Mouse (Mus musculus) midbrain, embryonic 15.5 days (tissue): ENCODE data around the gene Cygb. TPM values are rescaled to one million over a fixed set of nuclear protein-coding genes. Genes with fewer than 3 reads are reported as not detected.
"Not testable (repeated sequence)": the region's sequence is repeated elsewhere in the genome, so short reads cannot be mapped to it uniquely, and the experiment has no call there.

Source experiments
- ATAC-seq: fragments of 200-750 bp; cut with Nextera tagmentation; replicated peaks from 2 replicates; pipeline ENCODE4 v1.8.0; 2017; ENCODE audit warnings: moderate TSS enrichment
- H3K27ac ChIP-seq: fragments of 300-500 bp; sonication (generic); 2 replicates; pipeline ENCODE4 v1.5.1; 2015; ENCODE audit warnings: mild to moderate bottlenecking, inconsistent platforms
- H3K27me3 ChIP-seq: fragments of 300-500 bp; sonication (generic); replicated peaks from 2 replicates; pipeline ENCODE4 v1.6.1; 2015; ENCODE audit warnings: inconsistent platforms
- H3K36me3 ChIP-seq: fragments of 300-500 bp; sonication (generic); replicated peaks from 2 replicates; pipeline ENCODE4 v1.6.1; 2015; ENCODE audit warnings: inconsistent platforms
- H3K4me1 ChIP-seq: fragments of 300-500 bp; sonication (generic); 2 replicates; pipeline ENCODE4 v1.6.1; 2015; ENCODE audit warnings: inconsistent platforms
- H3K4me2 ChIP-seq: fragments of 300-500 bp; sonication (generic); 2 replicates; pipeline ENCODE4 v1.6.1; 2015; ENCODE audit warnings: inconsistent platforms, mild to moderate bottlenecking, moderate library complexity
- H3K4me3 ChIP-seq: fragments of 300-500 bp; sonication (generic); 2 replicates; pipeline ENCODE4 v1.5.1; 2015; ENCODE audit warnings: mild to moderate bottlenecking, inconsistent platforms
- H3K9ac ChIP-seq: fragments of 300-500 bp; sonication (generic); 2 replicates; pipeline ENCODE4 v1.6.1; 2015; ENCODE audit warnings: mild to moderate bottlenecking, inconsistent platforms
- H3K9me3 ChIP-seq: fragments of 300-500 bp; sonication (generic); 2 replicates; pipeline ENCODE4 v1.6.1; 2016; ENCODE audit warnings: inconsistent platforms
- WGBS: fragments of 180-500 bp; shearing (Covaris S2); methylation state at CpG from one replicate; pipeline ENCODE4 v1.1.7; 2015; ENCODE audit warnings: mixed read lengths; 5-methylcytosine and 5-hydroxymethylcytosine counted together
- polyA plus RNA-seq: library from polyadenylated mRNA; unstranded; fragments of >200 nt; fragmentation: Nextera tagmentation; extraction: Ambion mirVana; gene quantifications from 2 replicates; pipeline ENCODE4 v1.2.1, GENCODE M21; 2015

Gene Cygb
- polyA plus RNA-seq, 1 experiment from 2014 or later: 23.3 TPM

DNA sequence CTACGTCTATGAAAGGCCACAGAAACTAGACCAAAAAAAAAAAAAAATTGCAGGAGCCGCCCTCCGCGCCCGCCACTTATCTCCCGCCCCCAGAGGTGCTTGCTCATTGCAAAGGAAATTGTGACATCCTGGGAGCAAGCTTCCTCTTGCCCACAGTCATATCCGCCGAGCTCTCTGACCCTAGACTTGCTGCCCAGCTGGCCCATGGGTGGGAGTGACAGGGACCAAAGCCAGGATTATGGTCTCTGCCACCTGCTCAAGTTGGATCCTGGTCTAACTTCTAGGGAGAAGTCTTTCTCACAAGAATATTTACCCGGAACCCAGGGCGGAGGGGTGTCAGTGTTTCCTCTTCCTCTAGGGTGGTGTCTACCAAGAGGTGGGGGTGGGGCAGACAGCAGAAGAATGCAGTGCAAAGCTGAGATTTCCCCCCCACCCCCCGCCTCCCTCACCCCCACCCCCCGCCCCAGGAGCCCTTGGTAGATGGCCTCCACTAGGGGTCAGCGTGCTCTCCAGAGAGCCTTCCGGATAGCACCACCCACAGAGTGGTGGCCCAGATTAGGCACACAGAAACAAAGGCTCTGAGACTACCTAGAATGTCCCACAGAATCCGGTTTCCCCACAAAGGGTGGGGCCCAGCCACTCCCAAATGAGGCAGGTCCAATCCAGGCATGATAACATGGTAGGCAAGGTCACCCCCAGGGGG lies 38.2 kb downstream of the Cygb start:
- no peak overlapping the region for H3K9ac ChIP-seq
- H3K36me3 ChIP-seq: no peaks in the 10 kb centered on the region
- H3K4me1 ChIP-seq: no peaks in the 10 kb centered on the region; the same call in 1 of the 2 replicates
- no peaks in the 10 kb centered on the region for H3K27me3 ChIP-seq
- no peaks in the 10 kb centered on the region for H3K9me3 ChIP-seq
- no peak overlapping the region for H3K4me3 ChIP-seq
- H3K4me2 ChIP-seq: no peak overlapping the region
- H3K27ac ChIP-seq: no peak overlapping the region
- WGBS: 55% methylated on average over 15 of the region's 15 CpGs
- no peak for ATAC-seq

DNA sequence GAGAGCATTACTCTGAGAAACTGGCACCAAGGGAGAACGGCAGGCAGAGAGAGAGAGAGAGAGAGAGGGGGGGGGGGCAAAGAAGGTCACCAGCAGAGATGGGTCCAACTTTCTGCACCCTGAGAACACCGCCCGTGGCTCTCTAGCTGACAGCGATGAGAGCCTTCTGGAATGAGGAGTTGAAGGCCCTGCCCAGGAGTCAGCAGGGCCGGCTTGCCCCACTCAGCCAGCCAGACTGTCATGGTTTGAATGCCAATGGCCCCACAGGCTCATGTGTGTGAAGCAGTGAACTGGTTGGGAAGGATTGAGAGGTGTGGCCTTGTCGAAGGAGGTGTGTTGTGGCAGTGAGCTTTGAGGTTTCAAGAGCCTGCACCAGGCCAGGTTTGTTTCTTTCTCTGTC lies 40.9 kb downstream of the Cygb start:
- Histone ChIP-seq H3K27ac (no peak overlapping the region), H3K4me3 (no peak overlapping the region), H3K4me2 (no peak overlapping the region), H3K9ac (no peak overlapping the region), H3K9me3 (no peaks in the 10 kb centered on the region), H3K36me3 (no peaks in the 10 kb centered on the region), H3K27me3 (no peaks in the 10 kb centered on the region), H3K4me1 (no peaks in the 10 kb centered on the region)
- 92% methylated on average over 6 of the region's 6 CpGs for WGBS
- ATAC-seq: no peak

DNA sequence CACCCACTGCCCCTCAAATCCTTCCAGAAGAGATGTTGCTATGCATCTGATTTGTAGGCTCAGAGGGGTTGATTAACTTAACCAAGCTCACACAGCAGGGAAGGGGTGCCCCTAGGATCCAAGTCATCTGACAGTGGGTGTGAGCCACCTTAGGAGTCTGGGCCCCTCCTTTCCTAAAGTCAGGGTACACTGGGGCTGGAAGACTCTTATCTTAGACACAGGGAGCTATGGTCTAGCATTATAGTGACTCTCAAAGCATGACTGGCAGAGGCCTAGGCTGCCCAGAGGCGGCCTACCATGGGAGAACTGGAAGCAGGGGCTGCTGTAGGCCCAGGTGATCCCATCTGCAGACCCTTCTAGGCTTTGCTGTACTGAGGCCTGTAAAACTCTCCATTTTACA lies 41.6 kb downstream of the Cygb start:
- H3K27ac ChIP-seq: no peak overlapping the region

DNA sequence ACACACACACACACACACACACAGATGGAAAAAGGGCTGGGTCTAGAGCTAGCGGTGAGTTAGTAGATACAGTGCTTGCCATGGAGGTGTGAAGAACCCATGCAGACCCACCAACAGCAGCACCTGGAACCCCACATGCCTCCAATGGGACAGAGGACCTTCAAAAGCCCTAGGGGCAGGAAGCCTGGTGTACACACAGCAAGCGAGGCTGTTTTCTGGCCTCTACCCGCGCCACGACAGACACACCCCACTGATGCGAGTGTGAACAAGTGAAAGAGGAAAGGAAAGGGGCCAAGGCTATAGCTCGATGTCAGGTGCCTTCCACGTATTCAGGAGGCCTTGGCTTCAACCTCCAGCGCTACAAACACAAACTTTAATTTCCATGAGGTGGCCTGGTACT lies 42.2 kb downstream of the Cygb start:
- Histone ChIP-seq H3K9me3 (no peaks in the 10 kb centered on the region), H3K9ac (no peak overlapping the region), H3K36me3 (no peaks in the 10 kb centered on the region), H3K27ac (no peak overlapping the region), H3K4me3 (no peak overlapping the region), H3K27me3 (no peaks in the 10 kb centered on the region), H3K4me1 (no peaks in the 10 kb centered on the region), H3K4me2 (no peak overlapping the region)
- 93% methylated on average over 9 of the region's 9 CpGs for WGBS
- no peak for ATAC-seq

More for the DNA sequence above, 41.6 kb downstream of the Cygb start:
- WGBS: 86% methylated on average over 1 of the region's 1 CpGs
- Histone ChIP-seq H3K4me1 (no peaks in the 10 kb centered on the region), H3K27me3 (no peaks in the 10 kb centered on the region), H3K36me3 (no peaks in the 10 kb centered on the region), H3K4me2 (no peak overlapping the region), H3K9ac (no peak overlapping the region), H3K9me3 (no peaks in the 10 kb centered on the region), H3K4me3 (no peak overlapping the region)
- ATAC-seq: no peak

DNA sequence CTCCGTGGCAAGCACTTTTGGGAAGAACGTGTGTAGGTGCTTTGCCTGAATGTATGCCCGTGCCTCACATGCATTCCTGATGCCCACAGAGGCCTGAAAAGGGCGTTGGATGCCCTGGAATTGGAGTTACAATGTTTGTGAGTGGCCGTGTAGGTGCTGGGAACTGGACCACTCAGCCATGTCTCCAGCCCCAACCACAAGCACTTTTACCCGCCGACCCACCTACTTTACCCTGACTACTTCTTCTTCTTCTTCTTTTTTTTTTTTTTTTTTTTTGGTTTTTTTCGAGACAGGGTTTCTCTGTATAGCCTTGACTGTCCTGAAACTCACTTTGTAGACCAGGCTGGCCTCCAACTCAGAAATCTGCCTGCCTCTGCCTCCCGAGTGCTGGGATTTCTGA lies 42.9 kb downstream of the Cygb start:
- not testable (repeated sequence) for H3K4me3 ChIP-seq, H3K36me3 ChIP-seq, H3K27me3 ChIP-seq, H3K27ac ChIP-seq, H3K4me1 ChIP-seq, H3K9me3 ChIP-seq, H3K4me2 ChIP-seq, H3K9ac ChIP-seq, ATAC-seq
- 91% methylated on average over 9 of the region's 9 CpGs for whole genome bisulfite sequencing

DNA sequence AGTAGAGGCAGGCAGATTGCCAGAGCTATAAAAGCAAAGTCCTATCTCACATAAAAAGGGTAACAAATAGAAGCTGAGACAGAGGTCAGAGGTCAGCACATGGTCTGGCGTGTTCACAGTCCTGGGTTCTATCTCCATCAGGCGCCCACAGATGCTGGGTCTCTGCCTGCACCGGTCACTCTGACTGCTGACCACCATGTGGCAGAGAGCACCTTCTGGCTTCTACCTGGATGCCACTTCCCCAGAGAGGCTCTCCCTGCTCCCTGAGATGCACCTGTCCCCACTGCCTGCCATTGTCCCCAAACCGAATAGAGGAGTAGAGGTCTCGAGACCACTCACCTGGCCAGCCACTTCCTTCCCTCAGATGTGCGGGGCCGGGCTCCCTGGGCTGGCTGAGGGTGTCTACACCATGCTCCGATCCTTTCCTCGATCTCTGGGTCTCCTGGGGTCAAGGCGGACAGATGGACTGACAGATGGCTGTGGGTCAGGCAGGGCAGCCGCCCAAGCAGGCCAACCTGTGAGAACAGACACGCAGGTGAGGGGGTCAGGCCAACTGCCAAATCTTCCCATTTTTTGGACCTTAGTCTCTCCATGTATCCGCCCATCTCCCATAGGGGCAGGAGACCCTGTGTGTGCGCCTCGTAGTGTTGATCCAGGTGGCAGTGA lies 44.0 kb downstream of the Cygb start:
- H3K4me1 ChIP-seq: no peaks in the 10 kb centered on the region
- 87% methylated on average over 15 of the region's 15 CpGs for WGBS
- no peaks in the 10 kb centered on the region for H3K27me3 ChIP-seq
- no peak overlapping the region for H3K4me2 ChIP-seq
- no peaks in the 10 kb centered on the region for H3K9me3 ChIP-seq
- H3K36me3 ChIP-seq: no peaks in the 10 kb centered on the region
- no peak for ATAC-seq
- H3K4me3 ChIP-seq: no peak overlapping the region
- no peak overlapping the region for H3K9ac ChIP-seq
- H3K27ac ChIP-seq: no peak overlapping the region

DNA sequence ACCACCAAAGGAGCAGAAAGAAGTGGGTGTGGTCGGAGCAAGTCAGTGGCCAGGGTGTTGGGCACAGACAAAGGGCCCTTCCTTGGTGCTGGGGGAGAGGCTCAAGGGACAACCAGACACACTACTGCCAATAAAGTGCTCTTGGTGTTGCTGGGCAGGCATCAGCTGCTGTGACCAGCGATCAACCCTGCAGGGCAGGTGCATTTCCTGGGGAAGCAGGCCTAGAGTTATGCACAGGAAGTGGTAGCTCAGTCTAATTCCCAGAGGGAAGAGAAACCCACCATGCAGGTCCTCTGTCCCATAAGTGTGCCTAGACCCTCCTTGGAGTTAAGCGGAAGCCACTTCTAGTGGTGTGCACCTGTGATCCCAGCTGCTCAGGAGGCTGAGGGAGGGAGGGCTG lies 46.4 kb downstream of the Cygb start:
- no peaks in the 10 kb centered on the region for H3K27me3 ChIP-seq
- 94% methylated on average over 3 of the region's 3 CpGs for WGBS
- no peak overlapping the region for H3K9ac ChIP-seq
- no peaks in the 10 kb centered on the region for H3K4me1 ChIP-seq
- no peaks in the 10 kb centered on the region for H3K36me3 ChIP-seq
- no peak for ATAC-seq
- no peak overlapping the region for H3K4me2 ChIP-seq
- H3K9me3 ChIP-seq: no peaks in the 10 kb centered on the region
- no peak overlapping the region for H3K27ac ChIP-seq
- no peak overlapping the region for H3K4me3 ChIP-seq

DNA sequence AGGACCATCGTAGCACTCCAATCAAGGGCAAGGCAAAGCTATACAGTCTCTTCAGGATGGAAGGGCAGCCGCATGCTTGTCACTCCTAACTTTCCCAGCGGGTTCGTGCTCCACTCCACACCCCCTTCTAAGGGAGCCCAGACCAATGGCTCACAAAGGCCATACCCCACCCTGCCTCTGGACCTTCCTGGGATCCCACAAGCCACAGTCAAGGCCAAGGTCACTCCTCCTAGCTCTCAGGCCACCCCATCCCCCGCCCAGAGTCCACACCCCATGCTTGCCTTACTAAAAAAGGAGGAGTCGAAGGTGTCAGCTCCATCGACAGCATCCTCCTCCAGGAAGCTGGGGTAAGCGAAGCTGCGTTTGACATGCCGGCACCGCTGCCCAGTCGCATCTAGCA lies 50.0 kb downstream of the Cygb start:
- no peak overlapping the region for H3K27ac ChIP-seq
- no peak overlapping the region for H3K9ac ChIP-seq
- no peaks in the 10 kb centered on the region for H3K27me3 ChIP-seq
- no peaks in the 10 kb centered on the region for H3K9me3 ChIP-seq
- H3K4me2 ChIP-seq: no peak overlapping the region
- H3K4me1 ChIP-seq: no peaks in the 10 kb centered on the region
- ATAC-seq: no peak
- no peaks in the 10 kb centered on the region for H3K36me3 ChIP-seq
- no peak overlapping the region for H3K4me3 ChIP-seq
- WGBS: 90% methylated on average over 12 of the region's 12 CpGs

DNA sequence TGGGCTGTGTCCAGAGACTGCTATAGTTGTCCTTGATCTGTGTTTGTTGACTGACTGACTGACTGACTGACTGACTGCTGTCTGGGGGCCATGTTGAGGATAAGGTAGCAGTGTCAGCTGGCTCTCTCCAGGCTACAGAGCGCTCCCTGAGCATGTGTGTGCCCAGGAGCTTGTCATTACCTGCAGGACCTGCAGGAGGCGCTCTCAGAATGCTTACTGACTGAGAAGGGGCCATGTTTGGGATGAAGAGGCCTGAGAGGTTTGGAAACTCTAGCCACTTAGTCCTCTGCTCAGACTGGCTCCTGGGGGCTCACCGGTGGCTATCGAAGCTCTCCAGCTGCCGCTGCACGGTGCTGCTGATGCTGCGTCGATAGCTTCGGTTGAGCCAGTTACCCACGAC lies 50.8 kb downstream of the Cygb start:
- H3K36me3 ChIP-seq: no peaks in the 10 kb centered on the region
- no peaks in the 10 kb centered on the region for H3K9me3 ChIP-seq
- no peak overlapping the region for H3K27ac ChIP-seq
- H3K4me2 ChIP-seq: no peak overlapping the region
- no peak overlapping the region for H3K4me3 ChIP-seq
- ATAC-seq: no peak
- WGBS: 92% methylated on average over 10 of the region's 10 CpGs
- H3K27me3 ChIP-seq: no peaks in the 10 kb centered on the region
- H3K9ac ChIP-seq: no peak overlapping the region
- H3K4me1 ChIP-seq: no peaks in the 10 kb centered on the region

DNA sequence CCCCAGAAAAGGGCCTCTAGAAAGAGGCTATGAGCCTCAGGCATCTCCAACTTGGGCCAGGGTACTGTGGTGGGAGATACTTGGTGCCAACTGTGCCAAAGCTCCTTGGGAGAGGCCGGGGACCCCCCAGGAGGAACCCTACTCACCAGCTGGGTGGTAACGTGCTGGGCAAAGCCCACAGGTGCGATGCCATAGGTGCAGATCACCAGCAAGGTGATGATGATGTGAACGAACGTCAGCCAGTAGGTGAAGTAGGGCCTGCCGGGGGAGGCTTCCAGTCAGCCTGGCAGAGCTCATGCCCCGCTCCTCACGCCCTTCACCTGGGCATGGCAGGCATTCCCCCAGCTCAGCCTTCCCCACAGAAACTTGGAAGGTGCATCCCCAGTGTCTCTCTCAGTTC lies 52.1 kb downstream of the Cygb start:
- Histone ChIP-seq H3K9me3 (no peaks in the 10 kb centered on the region), H3K27me3 (no peaks in the 10 kb centered on the region), H3K36me3 (no peaks in the 10 kb centered on the region), H3K4me1 (no peaks in the 10 kb centered on the region), H3K4me2 (no peak overlapping the region), H3K9ac (no peak overlapping the region), H3K4me3 (no peak overlapping the region), H3K27ac (no peak overlapping the region)
- WGBS: 88% methylated on average over 8 of the region's 8 CpGs
- ATAC-seq: no peak

DNA sequence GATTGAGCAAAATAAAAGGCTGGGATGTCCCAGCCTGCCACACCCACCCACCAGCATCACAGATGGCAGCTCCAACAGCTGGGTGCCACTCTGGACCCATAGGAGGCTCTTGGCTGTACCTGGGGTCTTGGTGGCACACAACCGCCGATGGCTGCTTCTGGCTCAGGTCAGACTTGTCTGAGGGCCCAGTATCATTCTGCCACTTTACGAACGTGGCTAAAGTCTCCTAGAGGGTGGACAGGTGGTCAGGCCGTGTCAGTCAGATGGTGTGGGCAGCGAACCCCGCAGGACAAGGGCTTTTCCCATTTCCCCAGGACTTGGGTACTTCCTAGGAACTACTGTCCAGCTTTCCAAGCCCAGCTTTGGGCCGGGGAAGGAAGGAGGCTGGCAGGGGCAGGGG lies 52.9 kb downstream of the Cygb start:
- Histone ChIP-seq H3K27ac (no peak overlapping the region), H3K9ac (no peak overlapping the region), H3K36me3 (no peaks in the 10 kb centered on the region), H3K9me3 (no peaks in the 10 kb centered on the region), H3K4me1 (no peaks in the 10 kb centered on the region), H3K4me3 (no peak overlapping the region), H3K27me3 (no peaks in the 10 kb centered on the region), H3K4me2 (no peak overlapping the region)
- WGBS: 92% methylated on average over 8 of the region's 8 CpGs
- no peak for ATAC-seq

DNA sequence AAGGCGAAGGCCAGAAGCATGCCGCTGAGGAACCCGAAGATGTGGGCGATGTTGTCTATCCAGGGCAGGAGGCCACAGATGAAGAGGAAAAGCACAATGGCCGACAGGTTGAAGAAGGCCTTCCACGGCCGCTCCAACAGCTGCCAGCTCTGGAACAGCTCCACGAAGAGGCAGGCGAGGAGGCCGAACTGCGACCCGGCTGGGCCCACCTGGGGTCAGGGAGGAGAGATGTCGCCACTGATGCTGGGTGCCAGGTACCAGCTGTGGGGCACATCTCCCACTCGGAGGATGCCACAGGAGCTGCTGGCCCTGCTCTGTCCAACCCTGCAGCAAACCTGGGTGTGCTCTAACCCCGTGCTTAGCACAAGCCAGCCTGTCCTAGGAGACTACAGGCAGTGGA lies 54.9 kb downstream of the Cygb start:
- no peak overlapping the region for H3K4me3 ChIP-seq
- no peaks in the 10 kb centered on the region for H3K27me3 ChIP-seq
- no peak overlapping the region for H3K9ac ChIP-seq
- no peak for ATAC-seq
- H3K4me1 ChIP-seq: no peaks in the 10 kb centered on the region
- H3K9me3 ChIP-seq: no peaks in the 10 kb centered on the region
- H3K27ac ChIP-seq: no peak overlapping the region
- H3K4me2 ChIP-seq: no peak overlapping the region
- H3K36me3 ChIP-seq: no peaks in the 10 kb centered on the region
- 90% methylated on average over 15 of the region's 15 CpGs for WGBS

DNA sequence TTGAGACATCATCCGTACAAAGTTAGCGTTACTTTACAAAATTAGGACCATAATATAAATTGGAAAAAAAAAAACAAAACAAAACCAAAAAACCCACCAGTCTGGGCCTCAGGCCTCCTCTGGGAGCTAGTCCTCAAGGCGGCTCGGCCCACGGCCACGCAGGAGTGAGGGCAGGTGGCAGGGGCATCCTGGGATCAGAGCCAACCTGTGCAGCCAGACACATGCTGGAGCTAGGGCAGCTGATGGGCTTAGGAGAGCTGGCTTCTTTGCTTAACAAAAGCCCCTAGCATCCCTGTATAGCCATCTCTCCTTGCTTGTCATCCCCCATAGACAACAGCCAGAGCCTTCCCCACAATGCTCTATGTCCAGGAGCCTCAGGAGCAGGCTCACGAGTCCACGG lies 55.9 kb downstream of the Cygb start:
- ATAC-seq: no peak
- Histone ChIP-seq H3K36me3 (no peaks in the 10 kb centered on the region), H3K27ac (no peak overlapping the region), H3K4me3 (no peak overlapping the region), H3K9me3 (no peaks in the 10 kb centered on the region), H3K4me2 (no peak overlapping the region), H3K27me3 (no peaks in the 10 kb centered on the region), H3K9ac (no peak overlapping the region), H3K4me1 (0 out of 2 replicates have a peak, but pooled peaks cover 3% of the 10 kb centered on the region)
- WGBS: 78% methylated on average over 8 of the region's 8 CpGs
